Mouse (Mus musculus): Measurements from ENCODE around the gene Ccser1.

GRCm38 (mm10) chr6:61206619-61207018, 26.5 kb downstream of the Ccser1 start:
- TF ChIP-seq POLR2A (IDR thresholded peaks at IDR 0.05; ENCODE audit: extremely low read depth, insufficient read depth, low read length) (no peak), CTCF (IDR thresholded peaks at IDR 0.05; ENCODE audit: low read depth, low read length) (no peak)
